Mouse (Mus musculus) small intestine, adult 2 months (tissue): ENCODE measurements around the gene Gjb3. TPM values are rescaled to one million over a fixed set of nuclear protein-coding genes. Genes with fewer than 3 reads are reported as not detected.

Experiments
- H3K27ac ChIP-seq: fragments of 200-500 bp; 2 replicates; pipeline ENCODE4 v1.5.1; 2012; ENCODE audit warnings: low read depth, low read length, control low read depth, inconsistent platforms; ENCODE audit not compliant: insufficient read depth
- H3K27me3 ChIP-seq: fragments of 200-500 bp; 2 replicates; pipeline ENCODE4 v1.6.1; 2012; ENCODE audit warnings: mild to moderate bottlenecking, moderate library complexity, low read length, inconsistent platforms; ENCODE audit not compliant: control insufficient read depth, insufficient read depth
- H3K36me3 ChIP-seq: fragments of 200-500 bp; 2 replicates; pipeline ENCODE4 v1.6.1; 2012; ENCODE audit warnings: mild to moderate bottlenecking, low read length, control low read depth, inconsistent platforms; ENCODE audit not compliant: control insufficient read depth, insufficient read depth
- H3K4me1 ChIP-seq: fragments of 200-500 bp; 2 replicates; pipeline ENCODE4 v1.6.1; 2012; ENCODE audit warnings: low read length, inconsistent platforms, mixed read lengths; ENCODE audit not compliant: control insufficient read depth, insufficient read depth, insufficient read length
- H3K4me3 ChIP-seq: fragments of 200-500 bp; 2 replicates; pipeline ENCODE4 v1.5.1; 2012; ENCODE audit warnings: low read depth, mild to moderate bottlenecking, control low read depth, inconsistent platforms, low read length, moderate library complexity
- CTCF ChIP-seq: fragments of 200-500 bp; IDR thresholded peaks from 2 replicates; pipeline ENCODE4 v1.5.1; 2012; ENCODE audit warnings: low read depth, mild to moderate bottlenecking, control low read depth, inconsistent platforms, low read length, moderate library complexity, mixed read lengths; ENCODE audit not compliant: insufficient replicate concordance, insufficient read length; ENCODE audit errors: extremely low read depth
- POLR2A ChIP-seq: fragments of 200-500 bp; IDR thresholded peaks from 2 replicates; pipeline ENCODE4 v1.6.1; 2012; ENCODE audit warnings: low read depth, mild to moderate bottlenecking, control low read depth, inconsistent platforms, low read length, moderate library complexity
- WGBS: fragments of 180-500 bp; shearing (Covaris S2); methylation state at CpG from one replicate; pipeline ENCODE4 v1.1.7; 2018; 5-methylcytosine and 5-hydroxymethylcytosine counted together
- polyA plus RNA-seq: library from polyadenylated mRNA; depleted of rRNA; stranded (reverse); fragments of >200 nt; gene quantifications from 2 replicates; pipeline ENCODE4 v1.2.3, GENCODE M21; 2012

Gene Gjb3
- polyA plus RNA-seq, 1 experiment = 21.3 TPM

DNA sequence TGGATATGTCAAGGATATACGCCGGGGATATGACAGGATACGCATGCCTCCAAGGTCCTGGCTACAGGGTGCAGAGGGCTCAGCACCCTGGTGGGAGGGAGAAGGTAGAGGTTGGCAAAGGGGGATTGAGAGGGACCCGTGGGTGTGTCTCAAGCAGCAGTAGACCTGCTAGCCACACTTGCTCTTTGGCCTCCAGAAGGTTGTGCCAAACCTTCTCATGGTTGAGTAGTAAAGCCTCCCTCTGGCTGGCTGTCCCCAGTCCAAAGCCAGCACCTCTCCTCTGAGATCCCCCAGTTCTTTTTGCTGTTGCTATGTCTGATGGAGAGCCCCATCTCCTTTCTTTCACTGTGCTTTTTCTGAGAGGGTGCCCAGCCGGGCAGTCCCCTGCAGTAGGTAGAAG is 5.4 kb downstream of the Gjb3 start:
- Histone ChIP-seq H3K4me1 (peaks cover 25% of the 10 kb centered on the region), H3K36me3 (peaks cover 2% of the 10 kb centered on the region; the same call in 1 of the 2 replicates), H3K27ac (no peak overlapping the region), H3K27me3 (no peaks in the 10 kb centered on the region), H3K4me3 (no peak overlapping the region)
- 66% methylated on average over 5 of the region's 5 CpGs for WGBS
- TF ChIP-seq POLR2A (no peak), CTCF (no peak)

- 4% methylated on average over 6 of the region's 6 CpGs for WGBS
- Histone ChIP-seq H3K27ac (peak overlapping the region; percentile 79), H3K27me3 (no peaks in the 10 kb centered on the region), H3K36me3 (peaks cover 2% of the 10 kb centered on the region; the same call in 1 of the 2 replicates), H3K4me1 (peaks cover 24% of the 10 kb centered on the region), H3K4me3 (peak overlapping the region; percentile 17; the same call in 1 of the 2 replicates)
- peak; percentile 76 for TF ChIP-seq CTCF
- TF ChIP-seq POLR2A = no peak
Measured at GRCm38 (mm10) chr4:127324759-127325158, 5.9 kb downstream of the Gjb3 start.

- Histone ChIP-seq H3K4me1 (peaks cover 24% of the 10 kb centered on the region), H3K27ac (peak overlapping the region; percentile 79), H3K4me3 (peak overlapping the region; percentile 17), H3K27me3 (no peaks in the 10 kb centered on the region), H3K36me3 (peaks cover 2% of the 10 kb centered on the region; the same call in 1 of the 2 replicates)
- 23% methylated on average over 10 of the region's 10 CpGs for WGBS
- no peak for TF ChIP-seq CTCF
- TF ChIP-seq POLR2A = no peak
Measured at GRCm38 (mm10) chr4:127324296-127324695, 6.3 kb downstream of the Gjb3 start.

GRCm38 (mm10) chr4:127323651-127324050 is 7.0 kb downstream of the Gjb3 start:
- no peak for TF ChIP-seq CTCF
- TF ChIP-seq POLR2A = no peak
- Histone ChIP-seq H3K27me3 (no peaks in the 10 kb centered on the region), H3K4me3 (0 out of 2 replicates have a peak overlapping the region, but pooled peaks have one; percentile 4), H3K36me3 (peaks cover 2% of the 10 kb centered on the region; the same call in 1 of the 2 replicates), H3K4me1 (peaks cover 24% of the 10 kb centered on the region), H3K27ac (peak overlapping the region; percentile 79)
- 28% methylated on average over 3 of the region's 3 CpGs for WGBS

DNA sequence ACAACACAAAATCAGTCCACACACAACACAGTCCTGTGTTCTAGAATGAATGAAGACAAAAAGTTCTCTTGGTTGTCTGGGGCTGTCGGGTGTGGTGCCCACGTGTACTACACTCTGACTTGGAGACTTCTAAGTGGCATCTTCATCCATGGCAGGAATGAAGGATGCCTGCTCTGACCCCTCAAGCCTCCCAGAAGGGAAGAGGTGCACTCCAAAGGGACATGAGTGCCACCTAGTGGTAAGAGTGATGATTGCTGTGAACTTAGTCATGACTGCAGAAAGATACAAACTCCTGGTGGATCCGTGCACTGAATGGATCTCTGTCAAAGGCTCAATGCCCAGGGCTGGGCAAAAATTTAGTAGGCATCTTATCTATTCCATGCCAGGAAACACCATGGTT is 11.0 kb downstream of the Gjb3 start:
- WGBS = 5% methylated on average over 3 of the region's 3 CpGs
- Histone ChIP-seq H3K36me3 (no peaks in the 10 kb centered on the region), H3K27ac (no peak overlapping the region), H3K27me3 (no peaks in the 10 kb centered on the region), H3K4me1 (peaks cover 8% of the 10 kb centered on the region), H3K4me3 (no peak overlapping the region)
- TF ChIP-seq POLR2A (no peak), CTCF (peak; percentile 65; the same call in 1 of the 2 replicates)

- Histone ChIP-seq H3K27me3 (peaks cover 11% of the 10 kb centered on the region; the same call in 1 of the 2 replicates), H3K27ac (no peak overlapping the region), H3K4me1 (no peaks in the 10 kb centered on the region; the same call in 1 of the 2 replicates), H3K4me3 (no peak overlapping the region), H3K36me3 (no peaks in the 10 kb centered on the region)
- TF ChIP-seq POLR2A (no peak), CTCF (no peak)
- WGBS = 57% methylated on average over 4 of the region's 4 CpGs
Measured at GRCm38 (mm10) chr4:127317143-127317542, 13.5 kb downstream of the Gjb3 start.

GRCm38 (mm10) chr4:127315753-127316152 is 14.9 kb downstream of the Gjb3 start:
- Histone ChIP-seq H3K36me3 (no peaks in the 10 kb centered on the region), H3K4me3 (no peak overlapping the region), H3K27me3 (peaks cover 11% of the 10 kb centered on the region; the same call in 1 of the 2 replicates), H3K4me1 (no peaks in the 10 kb centered on the region; the same call in 1 of the 2 replicates), H3K27ac (no peak overlapping the region)
- WGBS = 84% methylated on average over 8 of the region's 8 CpGs
- TF ChIP-seq POLR2A (0 out of 2 replicates have a peak, but pooled peaks have one; percentile 17), CTCF (no peak)
